Mouse (Mus musculus) kidney, postnatal 10 days (tissue): ENCODE measurements around the gene Dus2.

ENCODE experiments used
- DNase-seq: peaks from one replicate; pipeline ENCODE4 v3.0.0; 2021; ENCODE audit warnings: mixed read lengths

The Dus2 gene

GRCm38 (mm10) chr8:106047854-106048630, 56.9 kb downstream of the Dus2 start:
- no peak for DNase-seq

GRCm38 (mm10) chr8:106049840-106050239, 58.7 kb downstream of the Dus2 start:
- DNase-seq = no peak

- no peak for DNase-seq
Measured at GRCm38 (mm10) chr8:106051068-106051467, 59.9 kb downstream of the Dus2 start.

- no peak for DNase-seq
Measured at GRCm38 (mm10) chr8:106052510-106053089, 61.5 kb downstream of the Dus2 start.

DNA sequence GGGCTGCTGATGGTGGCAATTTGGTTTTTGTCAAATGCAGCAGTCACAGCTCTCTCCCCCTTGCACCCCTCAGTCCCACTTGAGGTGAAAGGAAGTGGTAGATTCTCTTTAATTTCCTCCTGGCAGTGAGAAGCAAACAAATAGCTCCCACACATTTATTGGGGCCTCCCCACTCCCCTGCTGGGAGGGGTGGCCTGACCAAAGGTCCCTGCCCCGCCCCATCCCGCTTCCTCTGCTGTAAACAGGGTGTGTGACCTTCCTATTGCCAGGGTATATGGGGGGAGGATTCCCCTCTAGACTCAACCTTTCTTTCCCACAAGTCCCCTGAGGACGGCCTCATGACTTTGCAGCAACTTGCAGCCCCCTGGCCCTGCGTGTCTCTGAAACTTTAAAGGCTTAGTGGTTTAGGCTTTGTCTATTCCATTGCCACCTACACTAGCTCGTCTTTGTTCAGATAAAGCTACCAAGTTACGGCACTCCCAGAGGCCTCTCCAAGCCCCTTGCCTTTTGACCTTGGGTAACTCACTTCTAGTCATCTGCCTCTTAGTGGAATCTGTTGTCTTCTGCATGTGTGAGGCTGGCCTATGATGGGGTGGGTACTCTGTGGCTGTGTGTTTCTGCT, 63.2 kb downstream of the Dus2 start:
- peak; percentile 73 for DNase-seq

DNA sequence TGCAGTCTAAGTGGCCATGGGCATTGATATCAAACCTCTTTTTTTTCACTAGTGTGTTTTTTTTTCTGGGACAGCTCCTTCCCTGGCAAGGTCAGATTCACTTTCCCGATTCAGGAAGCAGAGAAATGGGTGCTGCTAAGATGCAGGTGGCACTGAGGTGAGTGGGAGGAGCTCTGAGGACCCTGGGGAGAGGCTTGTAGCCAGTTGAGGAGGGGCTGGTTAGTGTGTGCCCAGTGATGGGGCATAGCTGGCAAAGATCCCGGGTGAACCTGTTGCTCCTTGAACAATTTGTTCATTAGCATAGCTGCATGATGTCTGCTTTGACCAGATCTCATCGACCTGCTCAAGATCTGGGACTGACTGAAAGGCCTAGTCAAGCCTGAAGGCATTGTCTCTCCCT, 63.9 kb downstream of the Dus2 start:
- DNase-seq = peak; percentile 75

DNA sequence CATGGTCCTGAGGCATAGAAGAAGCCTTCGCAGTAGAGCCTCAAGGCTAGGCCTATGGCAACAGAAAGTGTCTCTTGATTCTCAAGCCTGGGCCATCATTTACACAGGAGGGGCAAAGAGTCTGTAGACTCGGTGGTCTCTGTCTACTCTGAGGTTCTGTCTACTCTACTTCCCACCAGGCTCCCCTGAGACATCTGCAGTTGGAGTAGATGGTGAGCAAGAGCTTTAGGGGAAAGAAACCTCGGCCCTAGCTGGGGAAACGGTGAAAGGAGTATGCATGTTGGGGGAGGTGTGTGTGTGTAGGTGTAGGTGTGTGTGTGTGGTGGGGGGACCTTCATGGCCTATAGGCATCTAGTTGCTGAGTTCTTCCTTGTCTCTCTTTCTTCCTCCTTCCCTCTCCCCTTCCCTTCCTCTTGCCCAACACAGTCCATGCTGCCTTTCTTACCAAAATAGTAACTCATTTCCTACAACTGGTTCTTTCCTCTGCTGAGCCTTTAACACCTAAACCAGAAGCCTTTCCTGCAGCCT, 65.4 kb downstream of the Dus2 start:
- no peak for DNase-seq

DNA sequence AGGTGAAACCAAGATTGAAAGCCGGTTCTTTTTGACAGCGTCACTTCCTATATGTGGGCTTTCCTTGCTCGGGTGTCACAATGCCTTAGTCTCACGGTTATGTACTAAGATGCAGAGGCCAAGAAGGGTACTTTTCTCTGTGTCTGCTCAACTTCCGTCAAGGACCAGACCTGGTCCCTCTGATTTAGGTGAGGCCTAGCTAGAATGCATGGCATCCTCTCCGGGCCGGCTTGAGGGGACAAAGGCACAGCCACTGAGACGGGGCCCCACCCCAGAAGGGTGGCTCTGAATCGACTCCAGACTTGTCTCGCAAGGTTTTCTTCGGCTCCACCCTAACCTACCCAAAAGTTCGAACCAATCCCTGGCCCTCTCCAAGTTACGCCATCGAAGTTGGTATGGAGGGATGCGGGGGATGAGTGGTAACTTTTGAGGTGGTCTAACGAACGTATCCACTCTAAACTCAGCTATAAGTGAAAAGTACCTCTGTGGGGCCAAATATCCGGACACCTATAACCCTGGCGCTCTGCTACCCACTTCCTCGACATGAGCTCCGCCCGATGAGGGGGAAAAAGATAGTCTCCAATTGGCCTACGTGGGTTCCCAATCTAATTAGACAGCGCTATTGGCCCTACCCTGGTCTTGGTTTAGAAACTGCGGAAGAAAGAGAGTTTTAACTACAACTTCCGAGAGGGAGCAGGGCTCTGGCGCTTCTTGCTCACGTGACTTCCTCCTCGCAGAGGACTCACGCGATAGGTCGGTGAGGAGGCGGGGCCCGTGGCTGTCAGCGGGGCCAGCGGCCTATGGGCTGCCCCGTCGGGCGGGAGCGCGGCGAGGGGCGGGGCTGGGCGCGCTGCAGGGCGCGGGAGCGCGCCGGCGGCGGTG, 67.8 kb downstream of the Dus2 start, which contains the start of gene Nfatc3:
Nfatc3 (plus strand) TSS at position 110 of the 882 bp plus-strand sequence.
- peak; percentile 98 for DNase-seq

DNA sequence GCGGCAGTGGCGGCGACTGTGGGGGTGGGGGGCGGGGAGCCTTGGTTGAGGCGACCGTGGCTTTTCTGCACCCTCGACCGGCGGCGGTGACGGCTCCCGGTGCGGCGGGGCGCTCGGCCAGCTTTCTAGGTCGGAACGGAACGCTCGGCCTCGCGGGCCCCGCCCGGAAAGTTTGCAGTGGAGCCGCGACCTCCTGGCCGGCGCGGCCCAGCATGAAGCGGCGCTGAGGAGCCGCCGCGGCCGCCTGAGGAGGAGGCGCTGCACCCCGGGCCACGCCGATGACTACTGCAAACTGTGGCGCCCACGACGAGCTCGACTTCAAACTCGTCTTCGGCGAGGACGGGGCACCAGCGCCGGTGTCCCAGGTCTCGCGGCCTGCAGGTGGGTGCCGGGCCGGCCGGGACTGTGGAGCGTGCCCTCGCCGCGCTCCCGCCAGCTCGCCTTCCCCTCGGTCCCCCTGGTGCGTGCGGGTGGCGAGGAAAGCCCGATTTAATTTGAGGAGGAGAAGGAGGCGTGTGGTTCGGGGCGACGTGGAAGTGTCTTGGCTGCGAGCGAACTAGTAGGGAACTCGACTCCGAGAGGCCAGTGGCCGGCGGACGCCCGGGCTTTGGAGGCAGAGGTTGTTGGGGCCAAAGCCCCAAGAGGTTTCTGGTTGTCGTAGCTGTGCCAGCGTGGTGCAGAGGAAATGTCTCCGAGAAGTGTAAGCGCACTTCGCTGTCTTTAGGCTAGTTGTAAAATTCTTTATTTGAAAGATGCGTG, 68.7 kb downstream of the Dus2 start:
- no peak for DNase-seq

GRCm38 (mm10) chr8:106060521-106060920, 69.4 kb downstream of the Dus2 start:
- no peak for DNase-seq

- no peak for DNase-seq
Measured at GRCm38 (mm10) chr8:106061686-106062085, 70.5 kb downstream of the Dus2 start.

DNA sequence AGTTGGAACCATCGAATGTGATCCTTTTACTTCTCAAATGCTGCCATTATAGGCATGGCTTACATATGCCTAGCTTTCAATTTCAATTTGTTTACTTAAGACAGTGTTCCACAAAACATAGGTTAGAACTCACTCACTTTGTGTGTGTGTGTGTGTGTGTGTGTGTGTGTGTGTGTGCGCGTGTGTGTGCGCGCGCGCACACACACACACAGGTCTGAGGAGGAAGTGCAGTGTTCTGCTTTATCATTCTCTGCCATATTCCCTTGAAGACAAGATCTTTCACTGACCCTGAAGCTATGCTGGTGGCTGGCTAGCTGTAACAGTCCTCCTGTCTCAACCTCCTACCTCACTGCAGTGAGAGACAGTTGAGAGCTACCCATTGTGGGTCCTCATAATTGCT, 71.9 kb downstream of the Dus2 start:
- DNase-seq = no peak

DNA sequence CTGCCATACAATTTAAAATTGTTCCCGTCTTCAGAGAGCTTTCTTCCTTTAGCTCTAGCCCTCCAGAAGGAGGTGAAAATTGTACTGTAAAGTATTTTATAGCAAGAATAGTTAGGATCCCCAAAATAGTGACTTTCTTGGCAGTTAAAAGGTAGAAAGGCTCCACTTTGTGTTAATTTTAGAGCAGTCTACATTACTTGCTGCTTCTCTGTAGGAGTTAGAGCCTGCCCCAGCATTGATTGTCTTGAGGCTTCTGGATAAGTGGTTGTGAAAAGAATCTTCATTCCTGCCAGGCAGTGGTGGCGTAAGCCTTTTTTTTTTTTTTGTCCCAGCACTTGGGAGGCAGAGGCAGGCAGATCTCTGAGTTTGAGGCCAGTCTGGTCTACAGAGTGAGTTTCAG, 75.6 kb downstream of the Dus2 start:
- no peak for DNase-seq

DNA sequence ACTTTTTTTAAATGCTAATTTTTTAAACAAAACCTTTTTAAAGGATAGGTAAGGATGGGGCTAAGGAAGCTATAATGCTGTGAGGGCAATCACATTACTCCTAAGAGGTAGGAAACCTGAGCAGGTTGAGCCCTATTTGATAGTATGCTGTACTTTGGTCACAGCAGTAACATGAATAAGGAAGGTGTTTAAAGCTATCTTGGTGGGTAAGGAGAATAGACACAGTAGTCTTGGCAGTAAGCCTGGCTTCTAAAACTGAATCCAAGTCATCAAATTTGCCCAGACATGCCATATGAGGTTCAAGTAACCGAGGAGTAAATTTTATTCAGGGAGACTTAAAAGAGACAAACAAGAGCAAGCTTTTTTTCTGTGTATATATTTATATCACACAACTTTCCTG, 78.4 kb downstream of the Dus2 start:
- DNase-seq = no peak

- DNase-seq = no peak
Measured at GRCm38 (mm10) chr8:106072113-106072512, 81.0 kb downstream of the Dus2 start.

GRCm38 (mm10) chr8:106074236-106074635, 83.1 kb downstream of the Dus2 start:
- no peak for DNase-seq

DNA sequence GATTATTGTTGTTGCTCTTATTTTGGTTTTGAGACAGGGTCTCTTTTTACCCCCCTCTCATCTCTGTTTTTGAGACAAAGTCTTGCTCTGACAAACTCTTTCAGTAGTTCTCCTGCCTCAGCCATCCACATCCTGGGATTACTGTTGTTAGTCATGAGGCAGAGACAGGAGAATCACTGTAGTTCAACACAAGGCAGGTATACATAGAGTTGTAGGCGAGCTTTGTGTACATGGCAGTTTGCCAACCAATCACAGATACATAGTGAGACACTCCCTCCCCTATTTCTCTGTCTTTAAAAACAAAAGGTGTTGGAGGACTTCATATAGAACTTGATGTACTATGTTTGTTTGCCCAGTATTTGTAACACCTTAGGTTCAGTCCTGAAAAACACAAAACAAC, 83.5 kb downstream of the Dus2 start:
- DNase-seq = no peak

DNA sequence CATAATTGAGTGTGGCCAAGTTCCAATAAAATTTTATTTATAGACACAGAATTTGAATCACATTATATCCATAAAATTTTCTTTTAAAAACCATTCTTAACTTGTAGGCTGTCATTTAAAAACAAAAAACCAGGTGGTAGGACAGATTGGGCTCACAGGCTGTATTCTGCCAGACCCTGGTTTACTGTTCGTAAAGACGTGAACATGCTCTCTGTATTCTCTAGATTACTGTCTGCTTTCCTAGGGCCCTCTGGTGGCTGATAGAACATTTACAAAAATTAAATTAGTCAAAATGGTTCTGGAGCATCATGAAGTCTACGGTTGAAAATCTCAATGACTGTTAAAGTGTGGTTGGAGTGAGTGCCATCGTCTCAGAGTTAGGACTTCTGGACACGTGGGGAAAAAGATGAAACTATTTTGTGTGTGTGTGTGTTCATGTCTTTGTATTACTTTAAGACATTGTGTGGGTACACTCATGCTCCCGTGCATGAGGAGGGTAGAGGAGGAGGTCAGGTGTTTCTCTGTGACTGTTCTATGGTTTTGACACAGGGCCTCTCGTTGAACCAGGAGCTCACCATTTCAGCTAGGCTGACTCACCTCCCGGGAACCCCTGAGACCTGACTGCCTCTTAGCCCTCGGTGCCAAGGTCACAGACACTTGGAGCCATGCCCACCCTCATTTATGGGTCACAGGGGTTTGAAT, 84.2 kb downstream of the Dus2 start:
- peak; percentile 38 for DNase-seq

GRCm38 (mm10) chr8:106075863-106076174, 84.7 kb downstream of the Dus2 start:
- DNase-seq = no peak

- peak; percentile 50 for DNase-seq
Measured at GRCm38 (mm10) chr8:106076612-106077011, 85.5 kb downstream of the Dus2 start.

- no peak for DNase-seq
Measured at GRCm38 (mm10) chr8:106077452-106078067, 86.4 kb downstream of the Dus2 start.
